Mouse (Mus musculus) cerebellum, postnatal 25 days (tissue): ENCODE results near the gene Adamts12.

Experiments used
- DNase-seq, 2 experiments: peaks; one replicate each; pipeline ENCODE4 v3.0.0; 2021; ENCODE audit warnings: mixed read lengths in 2 of 2

The Adamts12 gene

GRCm38 (mm10) chr15:11165883-11166282, 101.3 kb downstream of the Adamts12 start:
- no peak for DNase-seq

GRCm38 (mm10) chr15:11173884-11174470, 109.4 kb downstream of the Adamts12 start:
- no peak for DNase-seq

- no peak for DNase-seq
Observed at GRCm38 (mm10) chr15:11174842-11175241, 110.3 kb downstream of the Adamts12 start.

GRCm38 (mm10) chr15:11177448-11177847, 112.9 kb downstream of the Adamts12 start:
- no peak for DNase-seq

GRCm38 (mm10) chr15:11179751-11180169, 115.2 kb downstream of the Adamts12 start:
- no peak for DNase-seq

- no peak for DNase-seq
Observed at GRCm38 (mm10) chr15:11186711-11187110, 122.1 kb downstream of the Adamts12 start.

- no peak for DNase-seq
Observed at GRCm38 (mm10) chr15:11190447-11190846, 125.9 kb downstream of the Adamts12 start.

- no peak for DNase-seq
Observed at GRCm38 (mm10) chr15:11192762-11193161, 128.2 kb downstream of the Adamts12 start.

- DNase-seq: peak; percentile 12 to 19
Observed at GRCm38 (mm10) chr15:11197051-11197450, 132.5 kb downstream of the Adamts12 start.

GRCm38 (mm10) chr15:11198246-11198795, 133.7 kb downstream of the Adamts12 start:
- DNase-seq: no peak

- no peak for DNase-seq
Observed at GRCm38 (mm10) chr15:11203084-11203483, 138.5 kb downstream of the Adamts12 start.

- no peak for DNase-seq
Observed at GRCm38 (mm10) chr15:11204934-11205333, 140.3 kb downstream of the Adamts12 start.

- DNase-seq: no peak
Observed at GRCm38 (mm10) chr15:11210976-11211375, 146.4 kb downstream of the Adamts12 start.

GRCm38 (mm10) chr15:11233906-11234632, 169.5 kb downstream of the Adamts12 start:
- DNase-seq: no peak

GRCm38 (mm10) chr15:11240406-11240805, 175.8 kb downstream of the Adamts12 start:
- no peak for DNase-seq

GRCm38 (mm10) chr15:11241288-11241687, 176.7 kb downstream of the Adamts12 start:
- DNase-seq: no peak

- no peak for DNase-seq
Observed at GRCm38 (mm10) chr15:11246402-11246801, 181.8 kb downstream of the Adamts12 start.

GRCm38 (mm10) chr15:11279273-11280080, 214.9 kb downstream of the Adamts12 start:
- no peak for DNase-seq

- DNase-seq: no peak
Observed at GRCm38 (mm10) chr15:11280689-11281264, 216.2 kb downstream of the Adamts12 start.

GRCm38 (mm10) chr15:11283171-11283570, 218.6 kb downstream of the Adamts12 start:
- DNase-seq: no peak

GRCm38 (mm10) chr15:11287780-11288179, 223.2 kb downstream of the Adamts12 start:
- no peak for DNase-seq

GRCm38 (mm10) chr15:11292246-11292645, 227.7 kb downstream of the Adamts12 start:
- no peak for DNase-seq

GRCm38 (mm10) chr15:11295016-11295415, 230.4 kb downstream of the Adamts12 start:
- DNase-seq: no peak
